Mouse (Mus musculus): ENCODE data around the gene Ell.
"Not testable (repeated sequence)": the region's sequence is repeated elsewhere in the genome, so short reads cannot be mapped to it uniquely, and the experiment has no call there.

Ell gene

GRCm38 (mm10) chr8:70562802-70563201 lies 23.5 kb downstream of the Ell start:
- no peak for DNase-seq (ENCODE audit: low read depth in 1 of 2, low spot score in 2 of 2)

GRCm38 (mm10) chr8:70563763-70564387 lies 24.6 kb downstream of the Ell start:
- DNase-seq (ENCODE audit: low read depth in 1 of 2, low spot score in 2 of 2) = no peak

- DNase-seq (ENCODE audit: low read depth in 1 of 2, low spot score in 2 of 2) = no peak
These were observed 25.5 kb downstream of the Ell start for GRCm38 (mm10) chr8:70564696-70565235.

GRCm38 (mm10) chr8:70565561-70565960 lies 26.3 kb downstream of the Ell start:
- no peak for DNase-seq (ENCODE audit: low read depth in 1 of 2, low spot score in 2 of 2)

GRCm38 (mm10) chr8:70570360-70570759 lies 31.1 kb downstream of the Ell start:
- no peak for DNase-seq (ENCODE audit: low read depth in 1 of 2, low spot score in 2 of 2)

GRCm38 (mm10) chr8:70570990-70571389 lies 31.7 kb downstream of the Ell start:
- no peak for DNase-seq (ENCODE audit: low read depth in 1 of 2, low spot score in 2 of 2)

GRCm38 (mm10) chr8:70574302-70574701 lies 35.0 kb downstream of the Ell start:
- DNase-seq (ENCODE audit: low read depth in 1 of 2, low spot score in 2 of 2) = no peak

GRCm38 (mm10) chr8:70574915-70575314 lies 35.7 kb downstream of the Ell start:
- DNase-seq (ENCODE audit: low read depth in 1 of 2, low spot score in 2 of 2) = no peak

GRCm38 (mm10) chr8:70577207-70577606 lies 38.0 kb downstream of the Ell start:
- no peak for DNase-seq (ENCODE audit: low read depth in 1 of 2, low spot score in 2 of 2)

- DNase-seq (ENCODE audit: low read depth in 1 of 2, low spot score in 2 of 2) = no peak
These were observed 44.5 kb downstream of the Ell start for GRCm38 (mm10) chr8:70583476-70584387.

GRCm38 (mm10) chr8:70584606-70585257 lies 45.5 kb downstream of the Ell start:
- no peak for DNase-seq (ENCODE audit: low read depth in 1 of 2, low spot score in 2 of 2)

- DNase-seq (ENCODE audit: low read depth in 1 of 2, low spot score in 2 of 2) = peak in 1 of 2 experiments; percentile 44
These were observed 46.0 kb downstream of the Ell start for GRCm38 (mm10) chr8:70585258-70585652.

GRCm38 (mm10) chr8:70587955-70588354 lies 48.7 kb downstream of the Ell start:
- not testable (repeated sequence) for DNase-seq (ENCODE audit: low read depth in 1 of 2, low spot score in 2 of 2)

- DNase-seq (ENCODE audit: low read depth in 1 of 2, low spot score in 2 of 2) = no peak
These were observed 52.3 kb downstream of the Ell start for GRCm38 (mm10) chr8:70591569-70591968.

GRCm38 (mm10) chr8:70593173-70593572 lies 53.9 kb downstream of the Ell start:
- DNase-seq (ENCODE audit: low read depth in 1 of 2, low spot score in 2 of 2) = no peak

- DNase-seq (ENCODE audit: low read depth in 1 of 2, low spot score in 2 of 2) = no peak
These were observed 54.8 kb downstream of the Ell start, which contains the start of gene Isyna1 for GRCm38 (mm10) chr8:70593961-70594609. Isyna1 (plus strand) TSS chr8:70594373.

GRCm38 (mm10) chr8:70594621-70595564 lies 55.6 kb downstream of the Ell start:
- no peak for DNase-seq (ENCODE audit: low read depth in 1 of 2, low spot score in 2 of 2)

- no peak for DNase-seq (ENCODE audit: low read depth in 1 of 2, low spot score in 2 of 2)
These were observed 56.6 kb downstream of the Ell start for GRCm38 (mm10) chr8:70595811-70596210.

GRCm38 (mm10) chr8:70596216-70596615 lies 57.0 kb downstream of the Ell start:
- DNase-seq (ENCODE audit: low read depth in 1 of 2, low spot score in 2 of 2) = no peak
